Mouse (Mus musculus) myocyte (in vitro differentiated cells): ENCODE measurements around the gene Wdr27. TPM values are rescaled to one million over a fixed set of nuclear protein-coding genes. Genes with fewer than 3 reads are reported as not detected.

Source experiments
- H3K27me3 ChIP-seq: one replicate; pipeline ENCODE4 v1.6.1; 2011; ENCODE audit not compliant: control insufficient read depth, insufficient read depth, insufficient read length
- H3K36me3 ChIP-seq: one replicate; pipeline ENCODE4 v1.6.1; 2011; ENCODE audit not compliant: control insufficient read depth, insufficient read depth
- H3K4me2 ChIP-seq: one replicate; pipeline ENCODE4 v1.6.1; 2011; ENCODE audit warnings: low read depth, control low read depth
- H3K4me3 ChIP-seq: one replicate; pipeline ENCODE4 v1.5.1; 2011; ENCODE audit warnings: mild to moderate bottlenecking, control low read depth, moderate library complexity
- H3K79me2 ChIP-seq: one replicate; pipeline ENCODE4 v1.6.1; 2011; ENCODE audit not compliant: control insufficient read depth, insufficient read depth
- H3ac ChIP-seq: one replicate; pipeline ENCODE4 v1.6.1; 2011; ENCODE audit not compliant: control insufficient read depth, insufficient read length
- CEBPB ChIP-seq: IDR thresholded peaks from 2 replicates; pipeline ENCODE4 v1.6.1; 2011; ENCODE audit warnings: mild to moderate bottlenecking, moderate library complexity; ENCODE audit not compliant: poor library complexity, insufficient read depth, severe bottlenecking
- E2F4 ChIP-seq: IDR thresholded peaks from one replicate; pipeline ENCODE4 v1.6.1; 2011; ENCODE audit warnings: mild to moderate bottlenecking, control low read depth, moderate library complexity; ENCODE audit not compliant: insufficient read depth
- MAX ChIP-seq: IDR thresholded peaks from one replicate; pipeline ENCODE4 v1.6.1; 2011; ENCODE audit warnings: low read depth, mild to moderate bottlenecking, control low read depth
- MYOD1 ChIP-seq, 3 experiments: IDR thresholded peaks; one replicate each; pipeline ENCODE4 v1.6.1; 2011; ENCODE audit warnings: control low read depth in 2 of 3, low read depth in 2 of 3, mild to moderate bottlenecking in 2 of 3, moderate library complexity in 1 of 3; ENCODE audit not compliant: insufficient read length in 2 of 3, control insufficient read depth in 1 of 3
- MYOG ChIP-seq, 3 experiments: IDR thresholded peaks; one replicate each; pipeline ENCODE4 v1.6.1; 2011; ENCODE audit warnings: control low read depth in 2 of 3, low read depth in 2 of 3, mild to moderate bottlenecking in 2 of 3; ENCODE audit not compliant: insufficient read length in 2 of 3, control insufficient read depth in 1 of 3, insufficient read depth in 1 of 3
- POLR2A ChIP-seq: IDR thresholded peaks from one replicate; pipeline ENCODE4 v1.6.1; 2011; ENCODE audit warnings: low read depth, mild to moderate bottlenecking, control low read depth, moderate library complexity; ENCODE audit not compliant: insufficient read length
- POLR2AphosphoS2 ChIP-seq: IDR thresholded peaks from one replicate; pipeline ENCODE4 v1.6.1; 2011; ENCODE audit warnings: low read depth, control low read depth; ENCODE audit not compliant: insufficient read length
- REST ChIP-seq: IDR thresholded peaks from one replicate; pipeline ENCODE4 v1.6.1; 2011; ENCODE audit warnings: mild to moderate bottlenecking, control low read depth, moderate library complexity; ENCODE audit not compliant: insufficient read depth, insufficient read length
- SRF ChIP-seq: IDR thresholded peaks from one replicate; pipeline ENCODE4 v1.6.1; 2011; ENCODE audit warnings: low read depth; ENCODE audit not compliant: control insufficient read depth, insufficient read length
- TCF12 ChIP-seq: IDR thresholded peaks from one replicate; pipeline ENCODE4 v1.6.1; 2011; ENCODE audit warnings: mild to moderate bottlenecking, control low read depth; ENCODE audit not compliant: poor library complexity, insufficient read depth, severe bottlenecking
- TCF3 ChIP-seq: IDR thresholded peaks from one replicate; pipeline ENCODE4 v1.6.1; 2011; ENCODE audit warnings: low read depth, control low read depth; ENCODE audit not compliant: insufficient read length
- USF1 ChIP-seq: IDR thresholded peaks from one replicate; pipeline ENCODE4 v1.6.1; 2011; ENCODE audit warnings: low read depth, mild to moderate bottlenecking, control low read depth, moderate library complexity
- polyA plus RNA-seq: library from polyadenylated mRNA; unstranded; fragments of >200 nt; fragmentation: generic; extraction: Trizol; gene quantifications from one replicate; pipeline ENCODE4 v1.2.1, GENCODE M21; 2012; ENCODE audit warnings: missing spikeins

Gene Wdr27
- polyA plus RNA-seq, 1 experiment, result 8.0 TPM

- Histone ChIP-seq H3K79me2 (no peaks in the 10 kb centered on the region), H3K27me3 (no peaks in the 10 kb centered on the region), H3K4me3 (no peak overlapping the region), H3K4me2 (no peak overlapping the region), H3ac (no peak overlapping the region), H3K36me3 (no peaks in the 10 kb centered on the region)
- TF ChIP-seq POLR2AphosphoS2 (no peak), MYOG (IDR thresholded peaks at IDR 0.05; ENCODE audit: control insufficient read depth in 1 of 3, insufficient read depth in 1 of 3, insufficient read length in 2 of 3, low read depth in 2 of 3) (no peak), MAX (no peak), E2F4 (no peak), REST (no peak), POLR2A (no peak), MYOD1 (IDR thresholded peaks at IDR 0.05; ENCODE audit: control insufficient read depth in 1 of 3, insufficient read length in 2 of 3, low read depth in 2 of 3) (no peak), TCF3 (no peak), SRF (no peak), CEBPB (no peak), USF1 (no peak), TCF12 (no peak)
Measured at GRCm38 (mm10) chr17:14846880-14847279, 96.1 kb downstream of the Wdr27 start.

- Histone ChIP-seq H3K4me3 (no peak overlapping the region), H3K36me3 (no peaks in the 10 kb centered on the region)
Measured at GRCm38 (mm10) chr17:14826715-14827295, 116.2 kb downstream of the Wdr27 start.

GRCm38 (mm10) chr17:14824938-14825337 lies 118.0 kb downstream of the Wdr27 start:
- Histone ChIP-seq H3K79me2 (no peaks in the 10 kb centered on the region), H3K36me3 (no peaks in the 10 kb centered on the region), H3K4me3 (no peak overlapping the region), H3K4me2 (no peak overlapping the region), H3ac (no peak overlapping the region), H3K27me3 (no peaks in the 10 kb centered on the region)
- TF ChIP-seq TCF3 (no peak), SRF (no peak), TCF12 (no peak), MYOD1 (IDR thresholded peaks at IDR 0.05; ENCODE audit: control insufficient read depth in 1 of 3, insufficient read length in 2 of 3, low read depth in 2 of 3) (no peak), E2F4 (no peak), MAX (no peak), MYOG (IDR thresholded peaks at IDR 0.05; ENCODE audit: control insufficient read depth in 1 of 3, insufficient read depth in 1 of 3, insufficient read length in 2 of 3, low read depth in 2 of 3) (no peak), POLR2A (no peak), CEBPB (no peak), REST (no peak), POLR2AphosphoS2 (no peak), USF1 (no peak)

More at GRCm38 (mm10) chr17:14826715-14827295, 116.2 kb downstream of the Wdr27 start:
- Histone ChIP-seq H3K79me2 (no peaks in the 10 kb centered on the region), H3K4me2 (no peak overlapping the region), H3ac (no peak overlapping the region), H3K27me3 (no peaks in the 10 kb centered on the region)
- TF ChIP-seq CEBPB (no peak), USF1 (no peak), MYOG (IDR thresholded peaks at IDR 0.05; ENCODE audit: control insufficient read depth in 1 of 3, insufficient read depth in 1 of 3, insufficient read length in 2 of 3, low read depth in 2 of 3) (no peak), MYOD1 (IDR thresholded peaks at IDR 0.05; ENCODE audit: control insufficient read depth in 1 of 3, insufficient read length in 2 of 3, low read depth in 2 of 3) (no peak), E2F4 (no peak), POLR2AphosphoS2 (no peak), REST (no peak), TCF12 (no peak), POLR2A (no peak), SRF (no peak), MAX (no peak), TCF3 (no peak)

- Histone ChIP-seq H3K79me2 (no peaks in the 10 kb centered on the region), H3ac (no peak overlapping the region), H3K4me3 (no peak overlapping the region), H3K27me3 (no peaks in the 10 kb centered on the region), H3K36me3 (no peaks in the 10 kb centered on the region), H3K4me2 (no peak overlapping the region)
- no peak for TF ChIP-seq TCF3
- no peak for TF ChIP-seq SRF
- TF ChIP-seq POLR2AphosphoS2, result no peak
- no peak for TF ChIP-seq POLR2A
- no peak for TF ChIP-seq MYOG (IDR thresholded peaks at IDR 0.05; ENCODE audit: control insufficient read depth in 1 of 3, insufficient read depth in 1 of 3, insufficient read length in 2 of 3, low read depth in 2 of 3)
- TF ChIP-seq REST, result no peak
- no peak for TF ChIP-seq MYOD1 (IDR thresholded peaks at IDR 0.05; ENCODE audit: control insufficient read depth in 1 of 3, insufficient read length in 2 of 3, low read depth in 2 of 3)
- TF ChIP-seq USF1, result no peak
Measured at GRCm38 (mm10) chr17:14817975-14818374, 125.0 kb downstream of the Wdr27 start.

GRCm38 (mm10) chr17:14816107-14816506 lies 126.9 kb downstream of the Wdr27 start:
- Histone ChIP-seq H3ac (no peak overlapping the region), H3K79me2 (no peaks in the 10 kb centered on the region), H3K27me3 (no peaks in the 10 kb centered on the region), H3K36me3 (no peaks in the 10 kb centered on the region), H3K4me3 (no peak overlapping the region), H3K4me2 (no peak overlapping the region)
- no peak for TF ChIP-seq MYOD1 (IDR thresholded peaks at IDR 0.05; ENCODE audit: control insufficient read depth in 1 of 3, insufficient read length in 2 of 3, low read depth in 2 of 3)
- no peak for TF ChIP-seq POLR2AphosphoS2
- TF ChIP-seq E2F4, result no peak
- TF ChIP-seq USF1, result no peak
- no peak for TF ChIP-seq TCF12
- TF ChIP-seq REST, result no peak
- no peak for TF ChIP-seq SRF
- no peak for TF ChIP-seq POLR2A
- no peak for TF ChIP-seq MYOG (IDR thresholded peaks at IDR 0.05; ENCODE audit: control insufficient read depth in 1 of 3, insufficient read depth in 1 of 3, insufficient read length in 2 of 3, low read depth in 2 of 3)
- TF ChIP-seq CEBPB, result no peak
- no peak for TF ChIP-seq MAX
- TF ChIP-seq TCF3, result no peak
